Mouse (Mus musculus): ENCODE measurements around the gene Gm28048. TPM values are rescaled to one million over a fixed set of nuclear protein-coding genes. Genes with fewer than 3 reads are reported as not detected.

Gene Gm28048
- polyA plus RNA-seq, 1 experiment from 2014 or later: 14.5 TPM

DNA sequence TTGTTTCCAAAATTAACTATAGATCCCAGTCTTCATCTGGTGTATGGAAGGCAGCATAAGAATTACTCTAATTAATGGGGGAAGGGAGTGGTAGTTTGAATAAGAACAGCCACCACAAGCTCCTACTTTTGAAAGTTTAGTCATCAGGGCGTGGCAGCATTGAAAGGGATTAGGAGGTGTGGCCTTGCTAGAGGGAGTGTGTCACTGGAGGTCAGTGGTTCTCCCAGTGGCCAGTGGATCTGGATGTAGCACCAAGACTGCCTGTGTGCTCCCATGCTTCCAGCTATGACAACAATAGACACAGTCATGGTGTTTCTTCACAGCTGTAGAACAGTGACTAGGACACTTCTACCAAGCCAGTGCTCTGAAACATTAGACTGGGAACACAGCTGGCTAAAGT is 32.8 kb downstream of the Gm28048 start:
- no peaks in the 10 kb centered on the region for H3K9me3 ChIP-seq (replicated peaks; ENCODE audit: control insufficient read depth, low read length)
- 83% methylated on average over 1 of the region's 1 CpGs for WGBS
- no peak overlapping the region for H3K9ac ChIP-seq (ENCODE audit: low read length)
- no peak overlapping the region for H3K27ac ChIP-seq (ENCODE audit: low read length)
- H3K27me3 ChIP-seq (ENCODE audit: control insufficient read depth, insufficient read depth, low read length): no peaks in the 10 kb centered on the region
- H3K36me3 ChIP-seq (ENCODE audit: control insufficient read depth, insufficient read depth, low read length): no peaks in the 10 kb centered on the region
- no peak overlapping the region for H3K4me2 ChIP-seq (ENCODE audit: low read depth, low read length)
- no peak overlapping the region for H3K4me3 ChIP-seq (replicated peaks; ENCODE audit: low read length)
- no peaks in the 10 kb centered on the region for H3K4me1 ChIP-seq (ENCODE audit: control insufficient read depth, insufficient read depth, low read length)
- no peak for ATAC-seq (ENCODE audit: insufficient read depth, low FRiP score)

DNA sequence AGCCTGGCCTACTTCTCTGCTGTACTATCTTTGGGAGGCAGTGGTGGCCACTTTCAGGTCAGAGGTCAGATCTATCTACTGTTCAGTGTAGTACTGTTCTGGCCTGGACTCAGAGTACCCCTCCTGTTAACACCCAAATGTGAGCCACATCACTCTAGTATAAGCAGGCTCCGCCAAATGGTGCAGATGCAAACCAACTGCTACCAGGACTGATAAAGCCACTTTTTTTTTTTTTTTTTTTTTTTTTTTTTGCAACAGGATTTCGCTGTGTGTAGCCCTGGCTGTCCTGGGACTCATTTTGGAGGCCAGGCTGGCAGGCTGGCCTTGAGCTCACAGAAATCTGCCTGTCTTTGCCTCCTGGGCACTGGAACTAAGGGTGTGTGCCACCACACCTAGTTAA is 42.9 kb downstream of the Gm28048 start:
- Histone ChIP-seq H3K4me2 (ENCODE audit: low read depth, low read length) (no peak overlapping the region), H3K27me3 (ENCODE audit: control insufficient read depth, insufficient read depth, low read length) (no peaks in the 10 kb centered on the region), H3K27ac (ENCODE audit: low read length) (no peak overlapping the region), H3K4me3 (replicated peaks; ENCODE audit: low read length) (no peak overlapping the region), H3K4me1 (ENCODE audit: control insufficient read depth, insufficient read depth, low read length) (no peaks in the 10 kb centered on the region), H3K9ac (ENCODE audit: low read length) (no peak overlapping the region), H3K36me3 (ENCODE audit: control insufficient read depth, insufficient read depth, low read length) (no peaks in the 10 kb centered on the region), H3K9me3 (replicated peaks; ENCODE audit: control insufficient read depth, low read length) (no peaks in the 10 kb centered on the region)
- WGBS: 84% methylated on average over 2 of the region's 2 CpGs
- ATAC-seq (ENCODE audit: insufficient read depth, low FRiP score): no peak

DNA sequence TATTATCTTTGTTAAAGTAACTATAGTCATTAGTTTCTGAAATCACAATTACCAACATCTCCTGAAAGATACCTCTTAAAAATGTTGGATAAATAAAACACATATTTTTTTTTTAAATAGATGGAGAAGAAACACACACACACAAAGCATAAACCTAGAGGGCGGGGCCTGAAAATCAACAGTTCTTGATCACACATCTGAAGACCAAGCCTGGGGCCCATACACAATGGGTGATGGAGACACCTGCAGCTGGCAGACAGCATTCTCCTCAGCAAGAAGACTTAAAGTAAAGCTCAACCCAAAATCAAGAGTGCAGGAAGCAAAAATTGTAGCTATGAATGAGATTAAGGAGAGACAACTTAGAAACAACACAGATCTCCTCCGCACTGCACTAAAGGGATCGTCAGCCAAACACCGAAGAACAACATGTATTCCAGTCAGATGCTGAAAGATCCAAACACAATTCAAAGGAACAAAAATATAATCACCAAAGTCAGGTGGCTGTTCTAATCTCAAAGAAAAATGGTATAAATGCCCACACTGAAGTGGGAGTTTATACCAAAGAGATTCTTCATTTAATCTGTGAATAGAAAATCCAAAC is 44.1 kb downstream of the Gm28048 start:
- Histone ChIP-seq H3K27me3 (ENCODE audit: control insufficient read depth, insufficient read depth, low read length) (no peaks in the 10 kb centered on the region), H3K9ac (ENCODE audit: low read length) (no peak overlapping the region), H3K9me3 (replicated peaks; ENCODE audit: control insufficient read depth, low read length) (no peaks in the 10 kb centered on the region), H3K4me3 (replicated peaks; ENCODE audit: low read length) (no peak overlapping the region), H3K27ac (ENCODE audit: low read length) (no peak overlapping the region), H3K4me2 (ENCODE audit: low read depth, low read length) (no peak overlapping the region), H3K4me1 (ENCODE audit: control insufficient read depth, insufficient read depth, low read length) (no peaks in the 10 kb centered on the region), H3K36me3 (ENCODE audit: control insufficient read depth, insufficient read depth, low read length) (no peaks in the 10 kb centered on the region)
- no peak for ATAC-seq (ENCODE audit: insufficient read depth, low FRiP score)
- 89% methylated on average over 4 of the region's 4 CpGs for WGBS

DNA sequence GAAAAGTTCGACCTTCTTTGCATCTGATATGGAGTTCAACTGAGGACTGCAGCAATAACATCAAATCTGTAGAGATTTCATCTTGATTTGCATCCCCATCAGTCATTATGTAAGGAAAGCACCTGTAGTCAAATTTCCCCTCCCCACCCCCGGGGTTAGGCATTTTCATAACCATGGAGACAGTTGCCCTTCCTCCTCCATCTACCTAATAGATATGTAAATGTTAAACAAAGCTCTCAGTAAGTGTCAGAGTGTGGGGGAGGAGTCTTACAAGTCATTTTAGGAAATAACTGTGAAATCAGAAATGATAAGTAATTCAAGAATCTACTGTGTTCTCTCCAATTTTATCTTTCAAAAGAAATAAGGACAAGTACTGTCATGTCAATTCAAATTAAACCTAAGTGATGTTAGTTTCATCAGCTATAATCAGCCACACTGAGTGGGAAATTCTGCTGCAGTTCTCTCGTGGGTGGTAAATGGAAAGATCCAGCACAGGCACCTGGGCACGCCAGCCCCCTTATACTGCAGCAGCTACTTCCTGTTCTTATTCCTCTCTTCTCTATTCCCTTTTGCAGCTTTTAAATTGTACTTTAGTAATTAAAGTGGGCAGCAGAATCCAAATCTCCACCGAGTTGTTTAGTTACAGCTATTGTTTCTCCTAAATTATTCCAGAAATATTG is 45.3 kb downstream of the Gm28048 start:
- H3K36me3 ChIP-seq (ENCODE audit: control insufficient read depth, insufficient read depth, low read length): no peaks in the 10 kb centered on the region
- no peak for ATAC-seq (ENCODE audit: insufficient read depth, low FRiP score)
- H3K9me3 ChIP-seq (replicated peaks; ENCODE audit: control insufficient read depth, low read length): no peaks in the 10 kb centered on the region
- H3K4me2 ChIP-seq (ENCODE audit: low read depth, low read length): no peak overlapping the region
- 54% methylated on average over 5 of the region's 5 CpGs for whole genome bisulfite sequencing
- H3K4me1 ChIP-seq (ENCODE audit: control insufficient read depth, insufficient read depth, low read length): no peaks in the 10 kb centered on the region
- H3K9ac ChIP-seq (ENCODE audit: low read length): no peak overlapping the region
- no peaks in the 10 kb centered on the region for H3K27me3 ChIP-seq (ENCODE audit: control insufficient read depth, insufficient read depth, low read length)
- H3K27ac ChIP-seq (ENCODE audit: low read length): no peak overlapping the region
- H3K4me3 ChIP-seq (replicated peaks; ENCODE audit: low read length): no peak overlapping the region

DNA sequence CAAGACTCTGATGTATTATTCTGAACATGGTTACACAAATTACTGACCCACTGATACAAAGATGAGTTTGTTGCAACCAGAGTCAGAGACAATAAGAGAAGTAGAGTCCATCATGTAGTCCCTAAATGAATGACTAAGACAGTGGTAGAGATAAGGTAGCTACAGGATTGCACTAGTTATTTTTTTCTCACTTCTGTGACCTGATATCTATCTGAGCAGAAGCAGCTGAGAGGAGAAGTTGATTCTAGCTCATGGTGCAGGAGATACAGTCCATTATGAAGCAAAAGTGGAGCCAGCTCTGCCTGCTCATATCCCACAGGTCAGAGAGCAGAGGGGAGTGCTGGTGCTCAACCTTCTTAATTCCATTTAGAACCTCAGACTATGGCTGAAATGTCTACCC is 49.7 kb downstream of the Gm28048 start:
- Histone ChIP-seq H3K36me3 (ENCODE audit: control insufficient read depth, insufficient read depth, low read length) (no peaks in the 10 kb centered on the region), H3K4me1 (ENCODE audit: control insufficient read depth, insufficient read depth, low read length) (no peaks in the 10 kb centered on the region), H3K9ac (ENCODE audit: low read length) (no peak overlapping the region), H3K4me2 (ENCODE audit: low read depth, low read length) (no peak overlapping the region), H3K9me3 (replicated peaks; ENCODE audit: control insufficient read depth, low read length) (no peaks in the 10 kb centered on the region), H3K4me3 (replicated peaks; ENCODE audit: low read length) (no peak overlapping the region), H3K27me3 (ENCODE audit: control insufficient read depth, insufficient read depth, low read length) (no peaks in the 10 kb centered on the region), H3K27ac (ENCODE audit: low read length) (no peak overlapping the region)
- no peak for ATAC-seq (ENCODE audit: insufficient read depth, low FRiP score)

DNA sequence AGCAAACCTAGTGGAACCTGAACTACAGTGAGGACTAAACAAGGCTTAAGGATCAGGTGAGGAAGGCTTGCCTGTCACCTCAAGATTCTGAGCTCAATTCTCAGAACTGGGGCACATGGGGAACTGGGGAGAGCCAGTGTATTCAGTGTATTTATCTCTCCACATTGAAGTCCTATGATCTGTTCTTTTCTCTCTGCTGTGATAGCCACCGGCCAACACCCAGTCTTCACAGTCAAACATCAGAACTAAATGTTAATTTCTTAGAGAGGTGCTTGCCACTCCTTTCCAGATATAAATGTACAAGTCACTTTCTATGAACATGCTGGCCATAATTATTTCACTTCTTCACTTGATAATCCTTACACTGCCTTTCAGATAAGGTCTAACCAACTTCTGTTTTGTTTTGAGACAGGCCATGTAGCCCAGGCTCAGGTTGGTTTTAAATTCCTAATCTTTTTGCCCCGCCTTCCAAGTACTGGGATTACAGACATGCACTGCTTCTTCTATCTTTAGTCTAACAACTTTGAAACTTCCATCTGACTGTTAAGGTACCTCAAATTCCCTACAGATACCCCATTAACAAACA is 50.5 kb downstream of the Gm28048 start:
- H3K36me3 ChIP-seq (ENCODE audit: control insufficient read depth, insufficient read depth, low read length): no peaks in the 10 kb centered on the region
- H3K4me1 ChIP-seq (ENCODE audit: control insufficient read depth, insufficient read depth, low read length): no peaks in the 10 kb centered on the region
- no peak overlapping the region for H3K27ac ChIP-seq (ENCODE audit: low read length)
- H3K9ac ChIP-seq (ENCODE audit: low read length): no peak overlapping the region
- H3K4me3 ChIP-seq (replicated peaks; ENCODE audit: low read length): no peak overlapping the region
- no peak overlapping the region for H3K4me2 ChIP-seq (ENCODE audit: low read depth, low read length)
- 84% methylated on average over 2 of the region's 2 CpGs for WGBS
- ATAC-seq (ENCODE audit: insufficient read depth, low FRiP score): no peak
- no peaks in the 10 kb centered on the region for H3K9me3 ChIP-seq (replicated peaks; ENCODE audit: control insufficient read depth, low read length)
- no peaks in the 10 kb centered on the region for H3K27me3 ChIP-seq (ENCODE audit: control insufficient read depth, insufficient read depth, low read length)

DNA sequence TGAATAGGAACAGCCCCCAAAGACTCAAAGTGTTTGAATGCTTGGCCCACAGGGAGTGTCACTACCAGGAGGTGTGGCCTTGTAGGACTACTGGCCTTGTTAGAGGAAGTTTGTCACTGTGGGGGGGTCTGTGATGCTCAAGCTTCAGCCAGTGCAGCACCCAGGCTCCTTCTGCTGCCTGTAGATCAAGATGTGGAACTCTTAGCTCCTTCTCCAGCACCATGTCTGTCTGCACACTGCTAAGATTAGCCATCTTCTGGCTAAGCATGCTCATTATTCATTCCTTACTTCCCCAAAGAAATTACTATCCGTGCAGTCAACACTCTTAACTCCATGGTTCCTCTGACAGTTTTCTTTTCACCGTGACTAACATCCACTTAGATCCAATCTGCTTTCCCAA is 51.8 kb downstream of the Gm28048 start:
- no peaks in the 10 kb centered on the region for H3K36me3 ChIP-seq (ENCODE audit: control insufficient read depth, insufficient read depth, low read length)
- H3K27me3 ChIP-seq (ENCODE audit: control insufficient read depth, insufficient read depth, low read length): no peaks in the 10 kb centered on the region
- 68% methylated on average over 2 of the region's 2 CpGs for WGBS
- ATAC-seq (ENCODE audit: insufficient read depth, low FRiP score): no peak
- no peak overlapping the region for H3K4me2 ChIP-seq (ENCODE audit: low read depth, low read length)
- no peaks in the 10 kb centered on the region for H3K4me1 ChIP-seq (ENCODE audit: control insufficient read depth, insufficient read depth, low read length)
- no peak overlapping the region for H3K4me3 ChIP-seq (replicated peaks; ENCODE audit: low read length)
- H3K27ac ChIP-seq (ENCODE audit: low read length): no peak overlapping the region
- no peaks in the 10 kb centered on the region for H3K9me3 ChIP-seq (replicated peaks; ENCODE audit: control insufficient read depth, low read length)
- H3K9ac ChIP-seq (ENCODE audit: low read length): no peak overlapping the region

DNA sequence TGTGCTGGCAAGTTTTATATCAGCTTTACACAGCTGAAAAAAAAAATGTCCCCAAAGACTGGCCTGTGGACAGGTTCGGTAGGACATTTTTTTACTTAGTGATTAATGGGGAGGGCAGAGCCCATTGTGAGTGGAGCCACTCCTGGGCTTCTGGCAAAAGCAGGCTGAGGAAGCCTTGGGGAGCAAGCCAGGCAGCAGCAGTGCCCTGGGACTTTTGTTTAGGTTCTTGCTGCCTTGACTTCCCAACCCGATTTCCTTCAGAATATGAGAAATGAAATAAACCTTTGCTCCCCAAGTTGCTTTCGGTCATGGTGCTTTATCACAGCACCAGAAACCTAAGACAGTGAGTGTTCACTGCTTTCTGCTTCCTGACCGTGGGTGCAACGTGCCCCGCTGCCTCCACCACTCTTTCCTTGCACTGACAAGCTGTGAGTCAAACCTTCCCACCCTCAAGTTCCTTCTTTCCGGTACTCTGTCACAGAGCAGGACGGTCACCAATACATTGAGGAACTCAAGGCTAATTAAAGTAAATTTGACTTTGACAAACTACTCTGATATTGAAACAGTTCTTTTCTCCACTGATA is 53.2 kb downstream of the Gm28048 start:
- Histone ChIP-seq H3K36me3 (ENCODE audit: control insufficient read depth, insufficient read depth, low read length) (no peaks in the 10 kb centered on the region), H3K4me1 (ENCODE audit: control insufficient read depth, insufficient read depth, low read length) (no peaks in the 10 kb centered on the region), H3K9ac (ENCODE audit: low read length) (no peak overlapping the region), H3K27me3 (ENCODE audit: control insufficient read depth, insufficient read depth, low read length) (no peaks in the 10 kb centered on the region), H3K4me3 (replicated peaks; ENCODE audit: low read length) (no peak overlapping the region), H3K9me3 (replicated peaks; ENCODE audit: control insufficient read depth, low read length) (no peaks in the 10 kb centered on the region), H3K27ac (ENCODE audit: low read length) (peak overlapping the region; percentile 30), H3K4me2 (ENCODE audit: low read depth, low read length) (0 out of 2 replicates have a peak overlapping the region, but pooled peaks have one; percentile 11)
- ATAC-seq (ENCODE audit: insufficient read depth, low FRiP score): no peak
- WGBS: 63% methylated on average over 8 of the region's 8 CpGs

DNA sequence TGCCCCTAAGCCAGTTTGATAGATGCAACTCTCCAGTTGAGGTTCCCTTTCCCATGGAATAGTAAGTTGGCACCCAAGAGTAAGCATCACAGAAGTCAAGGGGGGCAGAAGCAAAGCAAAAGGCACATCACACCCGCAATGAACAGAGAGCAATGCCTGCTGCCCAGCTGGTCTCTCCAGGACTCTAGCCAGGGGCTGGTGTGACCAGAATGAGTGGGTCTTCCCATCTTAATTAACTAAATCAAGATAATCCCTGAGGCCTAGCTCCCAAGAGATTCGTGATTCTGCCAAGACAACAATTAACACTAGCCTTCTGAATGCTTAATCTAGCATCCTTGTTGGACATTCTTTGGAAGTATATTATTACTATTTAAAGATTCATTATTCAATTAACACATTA is 58.3 kb downstream of the Gm28048 start:
- Histone ChIP-seq H3K9ac (ENCODE audit: low read length) (no peak overlapping the region), H3K27me3 (ENCODE audit: control insufficient read depth, insufficient read depth, low read length) (no peaks in the 10 kb centered on the region), H3K36me3 (ENCODE audit: control insufficient read depth, insufficient read depth, low read length) (no peaks in the 10 kb centered on the region), H3K27ac (ENCODE audit: low read length) (no peak overlapping the region), H3K4me1 (ENCODE audit: control insufficient read depth, insufficient read depth, low read length) (no peaks in the 10 kb centered on the region), H3K4me3 (replicated peaks; ENCODE audit: low read length) (no peak overlapping the region), H3K4me2 (ENCODE audit: low read depth, low read length) (no peak overlapping the region), H3K9me3 (replicated peaks; ENCODE audit: control insufficient read depth, low read length) (no peaks in the 10 kb centered on the region)
- 82% methylated on average over 2 of the region's 2 CpGs for WGBS
- no peak for ATAC-seq (ENCODE audit: insufficient read depth, low FRiP score)

All from stomach, embryonic 16.5 days (tissue).